Mouse (Mus musculus): ENCODE results near the gene Gpa33. TPM values are rescaled to one million over a fixed set of nuclear protein-coding genes. Genes with fewer than 3 reads are reported as not detected.

Gene Gpa33
- polyA plus RNA-seq (2015; fragmentation: Nextera tagmentation; extraction: Ambion mirVana) = not detected in 2 replicates

GRCm38 (mm10) chr1:166130224-166130860, at the start of gene Gpa33:
Gpa33 (plus strand) TSS chr1:166130238.
- Histone ChIP-seq H3K36me3 (no peaks in the 10 kb centered on the region), H3K4me1 (no peaks in the 10 kb centered on the region), H3K27ac (replicated peaks) (no peak within 1 kb of the TSS), H3K9ac (replicated peaks) (no peak within 1 kb of the TSS), H3K27me3 (no peaks in the 10 kb centered on the region), H3K9me3 (no peaks in the 10 kb centered on the region), H3K4me2 (replicated peaks) (no peak within 1 kb of the TSS), H3K4me3 (no peak within 1 kb of the TSS)
- 79% methylated on average over 5 of the region's 5 CpGs for WGBS
- no peak for ATAC-seq (replicated peaks)

DNA sequence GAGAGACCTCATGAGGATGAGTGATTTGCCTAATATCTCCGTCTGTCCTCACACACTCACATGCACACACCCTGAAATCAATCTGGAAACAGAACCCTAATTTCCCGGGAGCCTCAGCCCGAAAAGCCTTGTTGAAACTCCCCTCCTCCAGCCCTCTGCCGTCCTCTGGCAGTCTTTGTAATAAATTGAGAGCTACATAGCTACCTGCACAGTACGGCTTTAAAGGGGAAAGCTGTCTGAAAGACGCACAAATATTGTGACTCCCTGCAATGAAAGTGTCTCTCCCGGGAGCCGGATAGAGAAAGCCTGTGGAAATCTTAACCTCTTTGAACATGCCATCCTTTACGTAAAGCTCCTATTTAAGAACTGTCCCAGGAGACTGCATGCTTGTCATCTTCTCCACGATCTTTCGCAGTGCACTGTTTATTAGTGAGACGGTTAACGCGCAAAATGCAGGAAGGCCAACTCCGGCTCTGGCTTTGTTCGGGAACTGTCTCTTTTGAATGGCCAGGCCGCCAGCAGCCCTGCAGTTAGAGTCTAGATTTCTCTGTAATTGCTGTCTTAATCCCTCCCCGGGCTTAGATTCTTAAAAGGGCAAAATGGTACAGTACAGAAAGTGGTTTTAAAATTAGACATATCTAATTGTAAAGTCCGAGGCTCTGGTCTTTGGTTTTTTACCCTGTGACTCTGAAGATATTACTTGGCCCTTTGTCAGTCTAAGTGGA, 41.4 kb upstream of the Gpa33 start:
- H3K9ac ChIP-seq (replicated peaks) = no peak overlapping the region

DNA sequence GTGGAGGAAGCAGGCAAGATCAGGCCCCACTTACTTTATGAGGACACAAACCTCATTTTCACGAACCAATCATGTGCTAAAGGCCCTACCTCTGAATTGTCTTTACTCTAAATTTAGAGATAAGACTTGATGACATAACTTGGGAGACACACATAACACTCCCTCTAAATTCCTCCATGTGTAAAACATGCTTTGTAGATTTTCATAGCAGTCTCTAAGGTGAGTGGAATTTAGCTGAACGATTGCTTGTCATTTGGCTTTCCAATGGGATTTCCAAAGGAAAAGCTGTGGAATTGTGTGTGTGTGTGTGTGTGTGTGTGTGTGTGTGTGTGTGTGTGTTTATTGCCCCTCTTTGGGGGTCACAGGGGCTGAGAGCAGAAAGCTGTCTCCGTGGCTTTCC, 40.7 kb upstream of the Gpa33 start:
- no peak overlapping the region for H3K4me3 ChIP-seq
- H3K36me3 ChIP-seq = no peaks in the 10 kb centered on the region
- no peak overlapping the region for H3K4me2 ChIP-seq (replicated peaks)
- ATAC-seq (replicated peaks) = no peak
- H3K27me3 ChIP-seq = no peaks in the 10 kb centered on the region
- no peak overlapping the region for H3K9ac ChIP-seq (replicated peaks)
- no peak overlapping the region for H3K27ac ChIP-seq (replicated peaks)
- H3K4me1 ChIP-seq = no peaks in the 10 kb centered on the region
- no peaks in the 10 kb centered on the region for H3K9me3 ChIP-seq
- 85% methylated on average over 3 of the region's 3 CpGs for WGBS

More for the DNA sequence above, 41.4 kb upstream of the Gpa33 start:
- 36% methylated on average over 19 of the region's 19 CpGs for WGBS
- no peaks in the 10 kb centered on the region for H3K4me1 ChIP-seq
- no peaks in the 10 kb centered on the region for H3K36me3 ChIP-seq
- H3K27ac ChIP-seq (replicated peaks) = no peak overlapping the region
- H3K4me3 ChIP-seq = no peak overlapping the region
- H3K27me3 ChIP-seq = no peaks in the 10 kb centered on the region
- H3K4me2 ChIP-seq (replicated peaks) = no peak overlapping the region
- no peaks in the 10 kb centered on the region for H3K9me3 ChIP-seq
- ATAC-seq (replicated peaks) = no peak

DNA sequence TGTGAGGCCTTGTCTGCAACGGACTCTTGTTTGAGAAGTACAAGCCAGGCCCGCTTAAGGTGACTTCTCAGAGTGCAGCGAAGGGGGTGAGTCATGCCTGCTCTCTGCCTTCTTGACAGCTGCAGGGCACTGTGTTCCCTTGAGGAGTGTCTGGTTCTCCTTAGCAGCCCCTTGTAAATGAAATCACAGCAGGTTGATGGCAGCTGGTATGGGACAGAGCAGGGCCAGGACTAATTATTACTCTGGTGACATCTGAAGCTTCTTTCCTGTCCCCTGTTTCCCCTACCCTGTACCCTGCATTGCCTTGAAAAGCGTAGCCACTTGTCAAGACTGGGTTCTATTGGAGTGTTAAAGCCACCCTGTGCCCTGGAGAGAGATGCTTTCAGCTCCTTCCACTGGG, 40.3 kb upstream of the Gpa33 start:
- Histone ChIP-seq H3K4me2 (replicated peaks) (no peak overlapping the region), H3K4me1 (no peaks in the 10 kb centered on the region), H3K36me3 (no peaks in the 10 kb centered on the region), H3K9ac (replicated peaks) (no peak overlapping the region), H3K27me3 (no peaks in the 10 kb centered on the region), H3K27ac (replicated peaks) (no peak overlapping the region), H3K4me3 (no peak overlapping the region), H3K9me3 (no peaks in the 10 kb centered on the region)
- WGBS = 82% methylated on average over 4 of the region's 4 CpGs
- no peak for ATAC-seq (replicated peaks)

DNA sequence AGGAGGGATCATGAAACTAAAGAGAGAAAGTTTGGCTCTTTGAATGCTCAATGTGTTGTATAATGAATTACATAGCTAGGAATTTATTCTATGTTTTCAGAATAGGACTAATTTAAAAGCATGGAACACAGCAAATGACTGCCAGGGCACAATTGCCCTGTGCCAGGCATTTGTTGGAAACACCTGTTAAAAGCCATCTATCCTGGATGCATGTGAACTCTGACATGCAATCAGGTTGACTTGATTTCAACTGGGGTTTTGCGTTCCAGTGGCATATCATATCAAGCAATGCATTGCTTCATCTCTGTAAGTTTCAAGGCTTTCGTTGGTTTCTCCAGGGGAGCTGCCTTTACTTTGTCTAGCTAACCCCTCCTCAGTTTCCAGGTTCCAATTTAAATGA, 39.7 kb upstream of the Gpa33 start:
- Histone ChIP-seq H3K9ac (replicated peaks) (no peak overlapping the region), H3K4me3 (no peak overlapping the region), H3K27me3 (no peaks in the 10 kb centered on the region), H3K4me1 (no peaks in the 10 kb centered on the region), H3K27ac (replicated peaks) (no peak overlapping the region), H3K36me3 (no peaks in the 10 kb centered on the region), H3K4me2 (replicated peaks) (no peak overlapping the region), H3K9me3 (no peaks in the 10 kb centered on the region)
- 89% methylated on average over 2 of the region's 2 CpGs for WGBS
- no peak for ATAC-seq (replicated peaks)

DNA sequence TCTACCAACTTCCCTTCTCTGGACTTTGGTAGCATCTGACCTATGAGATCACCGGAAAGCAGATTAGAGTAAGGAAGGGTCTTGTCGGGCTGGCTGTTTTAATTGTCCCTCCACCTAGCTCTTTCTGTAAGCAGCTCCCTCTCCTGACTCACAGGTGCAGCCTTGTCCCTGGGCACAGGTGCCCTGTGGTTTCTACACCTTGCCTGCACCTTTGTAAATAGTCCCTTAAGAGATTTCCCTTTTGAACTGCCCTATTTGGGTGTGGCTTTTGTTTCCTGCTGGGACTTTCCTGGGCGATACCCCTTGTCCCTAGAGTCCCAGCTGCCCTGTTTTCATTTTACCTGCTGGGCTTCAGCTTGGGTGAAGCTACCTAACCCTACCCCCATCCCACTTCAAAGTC, 35.6 kb upstream of the Gpa33 start:
- no peak overlapping the region for H3K4me3 ChIP-seq
- ATAC-seq (replicated peaks) = no peak
- H3K9me3 ChIP-seq = no peaks in the 10 kb centered on the region
- no peak overlapping the region for H3K9ac ChIP-seq (replicated peaks)
- WGBS = 85% methylated on average over 3 of the region's 3 CpGs
- H3K27ac ChIP-seq (replicated peaks) = no peak overlapping the region
- H3K36me3 ChIP-seq = no peaks in the 10 kb centered on the region
- no peaks in the 10 kb centered on the region for H3K27me3 ChIP-seq
- no peak overlapping the region for H3K4me2 ChIP-seq (replicated peaks)
- H3K4me1 ChIP-seq = no peaks in the 10 kb centered on the region

DNA sequence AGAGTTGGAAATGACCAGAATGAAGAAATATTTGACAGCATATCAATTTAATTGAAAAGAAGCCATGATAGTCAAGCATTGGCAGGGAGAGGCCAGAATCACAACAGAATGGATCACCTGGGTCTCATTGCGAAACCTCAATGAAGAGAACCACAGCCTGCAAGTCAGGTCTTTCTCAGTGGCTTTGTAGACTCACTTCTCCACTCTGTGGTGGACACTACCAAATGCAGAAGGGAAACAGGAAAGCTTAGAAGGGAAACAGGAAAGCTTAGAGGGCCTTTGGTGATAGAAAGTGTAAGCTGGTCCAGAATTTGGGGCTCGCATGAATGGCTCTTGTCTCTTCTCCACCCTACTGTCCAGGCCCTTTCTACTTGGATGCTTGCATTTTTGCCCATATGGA, 31.9 kb upstream of the Gpa33 start:
- Histone ChIP-seq H3K4me3 (no peak overlapping the region), H3K27ac (replicated peaks) (no peak overlapping the region), H3K9me3 (no peaks in the 10 kb centered on the region), H3K4me2 (replicated peaks) (no peak overlapping the region), H3K27me3 (no peaks in the 10 kb centered on the region), H3K4me1 (no peaks in the 10 kb centered on the region), H3K36me3 (no peaks in the 10 kb centered on the region), H3K9ac (replicated peaks) (no peak overlapping the region)
- WGBS = 95% methylated on average over 2 of the region's 2 CpGs
- no peak for ATAC-seq (replicated peaks)

DNA sequence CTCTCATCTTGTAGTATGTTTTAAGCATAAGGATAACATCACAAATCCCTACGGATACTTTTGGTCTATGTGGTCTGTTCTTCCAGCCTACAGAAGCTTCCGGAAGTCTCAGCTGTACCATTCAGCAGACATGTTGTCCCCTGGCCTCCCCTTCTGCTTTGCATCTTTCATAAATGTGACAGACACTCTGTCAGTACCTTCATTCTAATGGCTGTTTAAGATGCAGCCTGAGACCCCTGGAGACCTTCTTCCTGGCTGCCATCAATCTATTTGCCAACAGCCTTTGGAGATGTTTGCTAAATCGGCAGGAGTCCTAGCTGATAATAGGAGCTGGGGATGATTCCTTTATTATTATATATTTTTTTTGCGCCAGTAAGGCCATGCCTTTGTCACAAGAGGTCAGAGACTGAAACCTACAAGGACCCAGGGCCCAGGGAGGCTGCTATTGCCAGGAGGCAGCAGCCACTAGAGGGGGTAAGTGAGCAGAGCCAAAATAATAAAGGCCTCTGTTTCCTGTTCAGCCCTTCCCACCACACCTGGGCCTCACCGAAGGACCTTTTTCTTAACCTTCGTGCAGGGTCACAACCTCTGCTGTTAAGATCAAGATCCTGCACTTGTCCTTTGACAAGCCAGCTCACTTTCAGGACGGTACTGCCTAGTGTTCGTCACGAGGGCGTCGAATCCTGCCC, 27.0 kb upstream of the Gpa33 start:
- H3K9me3 ChIP-seq = no peaks in the 10 kb centered on the region
- no peak overlapping the region for H3K27ac ChIP-seq (replicated peaks)
- no peaks in the 10 kb centered on the region for H3K27me3 ChIP-seq
- H3K4me1 ChIP-seq = no peaks in the 10 kb centered on the region
- ATAC-seq (replicated peaks) = no peak
- H3K9ac ChIP-seq (replicated peaks) = no peak overlapping the region
- H3K4me2 ChIP-seq (replicated peaks) = no peak overlapping the region
- no peaks in the 10 kb centered on the region for H3K36me3 ChIP-seq
- no peak overlapping the region for H3K4me3 ChIP-seq
- 77% methylated on average over 11 of the region's 11 CpGs for WGBS

DNA sequence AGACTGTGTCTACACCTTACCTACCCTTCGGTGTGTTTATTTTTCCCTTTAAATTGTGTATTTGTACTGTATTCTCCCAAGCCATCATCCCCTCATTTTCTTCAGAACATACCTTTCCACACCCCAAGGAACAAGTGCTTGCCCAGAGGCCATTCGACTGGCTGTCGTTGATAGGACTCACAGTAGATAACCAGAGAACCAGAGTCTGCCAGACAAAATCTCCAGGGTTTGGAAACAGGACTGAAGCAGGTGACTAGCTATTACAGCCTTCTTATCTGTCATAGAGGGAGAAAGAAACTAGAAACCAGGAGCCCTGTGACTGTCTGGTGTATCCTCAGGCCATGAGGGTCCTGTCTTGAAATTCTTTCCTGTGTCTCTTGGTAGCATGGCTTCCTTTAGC, 25.2 kb upstream of the Gpa33 start:
- ATAC-seq (replicated peaks) = no peak
- Histone ChIP-seq H3K9ac (replicated peaks) (no peak overlapping the region), H3K9me3 (no peaks in the 10 kb centered on the region), H3K27ac (replicated peaks) (no peak overlapping the region), H3K4me1 (no peaks in the 10 kb centered on the region), H3K4me3 (no peak overlapping the region), H3K4me2 (replicated peaks) (no peak overlapping the region), H3K36me3 (no peaks in the 10 kb centered on the region), H3K27me3 (no peaks in the 10 kb centered on the region)
- WGBS = 96% methylated on average over 3 of the region's 3 CpGs

DNA sequence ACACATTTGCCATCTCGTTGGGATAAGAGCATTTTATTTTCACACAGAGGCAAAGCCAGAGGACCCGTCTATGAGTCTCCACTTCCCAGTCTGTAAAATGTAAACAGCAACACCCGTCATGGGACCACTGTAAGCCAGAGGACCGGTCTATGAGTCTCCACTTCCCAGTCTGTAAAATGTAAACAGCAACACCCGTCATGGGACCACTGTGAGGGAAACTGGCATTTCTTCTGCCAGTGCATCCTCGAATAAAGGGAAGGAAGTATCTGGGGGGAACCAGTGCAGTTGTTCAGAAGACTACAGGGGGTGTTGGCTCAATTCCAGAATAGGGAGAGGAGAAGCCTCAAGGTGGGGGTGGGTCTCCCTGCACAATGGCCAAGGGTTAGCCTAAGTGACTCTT, 24.6 kb upstream of the Gpa33 start:
- no peak for ATAC-seq (replicated peaks)
- Histone ChIP-seq H3K4me3 (no peak overlapping the region), H3K27ac (replicated peaks) (no peak overlapping the region), H3K36me3 (no peaks in the 10 kb centered on the region), H3K9ac (replicated peaks) (no peak overlapping the region), H3K9me3 (no peaks in the 10 kb centered on the region), H3K27me3 (no peaks in the 10 kb centered on the region), H3K4me1 (no peaks in the 10 kb centered on the region), H3K4me2 (replicated peaks) (no peak overlapping the region)
- WGBS = 82% methylated on average over 6 of the region's 6 CpGs

- H3K9me3 ChIP-seq = no peaks in the 10 kb centered on the region
- no peak overlapping the region for H3K9ac ChIP-seq (replicated peaks)
- 87% methylated on average over 3 of the region's 3 CpGs for WGBS
- no peaks in the 10 kb centered on the region for H3K4me1 ChIP-seq
- no peaks in the 10 kb centered on the region for H3K36me3 ChIP-seq
- no peak overlapping the region for H3K27ac ChIP-seq (replicated peaks)
- no peak for ATAC-seq (replicated peaks)
- H3K4me3 ChIP-seq = no peak overlapping the region
- no peaks in the 10 kb centered on the region for H3K27me3 ChIP-seq
- no peak overlapping the region for H3K4me2 ChIP-seq (replicated peaks)
Observed at GRCm38 (mm10) chr1:166114986-166115385, 15.1 kb upstream of the Gpa33 start.

- H3K4me3 ChIP-seq = no peak overlapping the region
- no peaks in the 10 kb centered on the region for H3K4me1 ChIP-seq
- no peak for ATAC-seq (replicated peaks)
- H3K27ac ChIP-seq (replicated peaks) = no peak overlapping the region
- H3K36me3 ChIP-seq = no peaks in the 10 kb centered on the region
- H3K9ac ChIP-seq (replicated peaks) = no peak overlapping the region
- H3K9me3 ChIP-seq = no peaks in the 10 kb centered on the region
- 94% methylated on average over 4 of the region's 4 CpGs for WGBS
- no peaks in the 10 kb centered on the region for H3K27me3 ChIP-seq
- H3K4me2 ChIP-seq (replicated peaks) = no peak overlapping the region
Observed at GRCm38 (mm10) chr1:166115719-166116118, 14.3 kb upstream of the Gpa33 start.

Measured in forebrain, embryonic 15.5 days (tissue).